Mouse (Mus musculus): Measurements from ENCODE around the gene Eef2. TPM values are rescaled to one million over a fixed set of nuclear protein-coding genes. Genes with fewer than 3 reads are reported as not detected.

The Eef2 gene
- polyA plus RNA-seq, 1 experiment from 2014 or later = 286 TPM

GRCm38 (mm10) chr10:81145307-81145706 is 31.1 kb upstream of the Eef2 start:
- H3K9me3 ChIP-seq (ENCODE audit: control insufficient read depth) = no peaks in the 10 kb centered on the region
- no peaks in the 10 kb centered on the region for H3K27me3 ChIP-seq (replicated peaks; ENCODE audit: control insufficient read depth, insufficient read depth, low read length)
- no peak for TF ChIP-seq CTCF (IDR thresholded peaks at IDR 0.05; ENCODE audit: low read depth)
- WGBS = 72% methylated on average over 6 of the region's 6 CpGs
- 0 out of 2 replicates have a peak overlapping the region, but pooled peaks have one; percentile 31 for H3K9ac ChIP-seq (ENCODE audit: low read depth, low read length)
- H3K27ac ChIP-seq (ENCODE audit: low read depth, low read length) = peak overlapping the region; percentile 91
- H3K36me3 ChIP-seq (ENCODE audit: control insufficient read depth, insufficient read depth) = peaks cover 65% of the 10 kb centered on the region
- peak overlapping the region; percentile 59 for H3K4me2 ChIP-seq (replicated peaks; ENCODE audit: low read depth)
- H3K4me1 ChIP-seq (replicated peaks; ENCODE audit: control insufficient read depth, insufficient read depth, low read length) = peaks cover 16% of the 10 kb centered on the region; the same call in 1 of the 2 replicates
- no peak overlapping the region for H3K4me3 ChIP-seq (ENCODE audit: low read depth, low read length)
- no peak for ATAC-seq

- peak; percentile 70 for ATAC-seq
- peaks cover 12% of the 10 kb centered on the region; the same call in 1 of the 2 replicates for H3K4me1 ChIP-seq (replicated peaks; ENCODE audit: control insufficient read depth, insufficient read depth, low read length)
- no peaks in the 10 kb centered on the region for H3K27me3 ChIP-seq (replicated peaks; ENCODE audit: control insufficient read depth, insufficient read depth, low read length)
- no peaks in the 10 kb centered on the region for H3K9me3 ChIP-seq (ENCODE audit: control insufficient read depth)
- peak overlapping the region; percentile 21 for H3K4me3 ChIP-seq (ENCODE audit: low read depth, low read length)
- WGBS = 43% methylated on average over 7 of the region's 7 CpGs
- peak overlapping the region; percentile 91 for H3K27ac ChIP-seq (ENCODE audit: low read depth, low read length)
- H3K9ac ChIP-seq (ENCODE audit: low read depth, low read length) = peak overlapping the region; percentile 31; the same call in 1 of the 2 replicates
- peaks cover 68% of the 10 kb centered on the region for H3K36me3 ChIP-seq (ENCODE audit: control insufficient read depth, insufficient read depth)
- TF ChIP-seq CTCF (IDR thresholded peaks at IDR 0.05; ENCODE audit: low read depth) = no peak
- peak overlapping the region; percentile 59 for H3K4me2 ChIP-seq (replicated peaks; ENCODE audit: low read depth)
These were observed 30.7 kb upstream of the Eef2 start for GRCm38 (mm10) chr10:81145778-81146177.

GRCm38 (mm10) chr10:81146296-81146695 is 30.1 kb upstream of the Eef2 start:
- Histone ChIP-seq H3K4me1 (replicated peaks; ENCODE audit: control insufficient read depth, insufficient read depth, low read length) (peaks cover 7% of the 10 kb centered on the region; the same call in 1 of the 2 replicates), H3K4me3 (ENCODE audit: low read depth, low read length) (peak overlapping the region; percentile 21), H3K36me3 (ENCODE audit: control insufficient read depth, insufficient read depth) (peaks cover 68% of the 10 kb centered on the region), H3K4me2 (replicated peaks; ENCODE audit: low read depth) (peak overlapping the region; percentile 59), H3K9ac (ENCODE audit: low read depth, low read length) (peak overlapping the region; percentile 31; the same call in 1 of the 2 replicates), H3K9me3 (ENCODE audit: control insufficient read depth) (no peaks in the 10 kb centered on the region), H3K27ac (ENCODE audit: low read depth, low read length) (peak overlapping the region; percentile 91), H3K27me3 (replicated peaks; ENCODE audit: control insufficient read depth, insufficient read depth, low read length) (no peaks in the 10 kb centered on the region)
- ATAC-seq = 0 out of 2 replicates have a peak, but pooled peaks have one; percentile 0
- WGBS = 38% methylated on average over 4 of the region's 4 CpGs
- no peak for TF ChIP-seq CTCF (IDR thresholded peaks at IDR 0.05; ENCODE audit: low read depth)

- peaks cover 73% of the 10 kb centered on the region for H3K36me3 ChIP-seq (ENCODE audit: control insufficient read depth, insufficient read depth)
- H3K4me3 ChIP-seq (ENCODE audit: low read depth, low read length) = no peak overlapping the region
- 0 out of 2 replicates have a peak, but pooled peaks cover 3% of the 10 kb centered on the region for H3K4me1 ChIP-seq (replicated peaks; ENCODE audit: control insufficient read depth, insufficient read depth, low read length)
- H3K27me3 ChIP-seq (replicated peaks; ENCODE audit: control insufficient read depth, insufficient read depth, low read length) = no peaks in the 10 kb centered on the region
- H3K4me2 ChIP-seq (replicated peaks; ENCODE audit: low read depth) = no peak overlapping the region
- no peaks in the 10 kb centered on the region for H3K9me3 ChIP-seq (ENCODE audit: control insufficient read depth)
- WGBS = 70% methylated on average over 6 of the region's 6 CpGs
- TF ChIP-seq CTCF (IDR thresholded peaks at IDR 0.05; ENCODE audit: low read depth) = no peak
- ATAC-seq = no peak
- no peak overlapping the region for H3K9ac ChIP-seq (ENCODE audit: low read depth, low read length)
- H3K27ac ChIP-seq (ENCODE audit: low read depth, low read length) = no peak overlapping the region
These were observed 25.2 kb upstream of the Eef2 start for GRCm38 (mm10) chr10:81151261-81151660.

- no peaks in the 10 kb centered on the region for H3K4me1 ChIP-seq (replicated peaks; ENCODE audit: control insufficient read depth, insufficient read depth, low read length)
- ATAC-seq = peak; percentile 29; the same call in 1 of the 2 replicates
- no peak overlapping the region for H3K4me2 ChIP-seq (replicated peaks; ENCODE audit: low read depth)
- 60% methylated on average over 12 of the region's 12 CpGs for WGBS
- no peak overlapping the region for H3K4me3 ChIP-seq (ENCODE audit: low read depth, low read length)
- no peak for TF ChIP-seq CTCF (IDR thresholded peaks at IDR 0.05; ENCODE audit: low read depth)
- H3K27me3 ChIP-seq (replicated peaks; ENCODE audit: control insufficient read depth, insufficient read depth, low read length) = no peaks in the 10 kb centered on the region
- peaks cover 73% of the 10 kb centered on the region for H3K36me3 ChIP-seq (ENCODE audit: control insufficient read depth, insufficient read depth)
- no peaks in the 10 kb centered on the region for H3K9me3 ChIP-seq (ENCODE audit: control insufficient read depth)
- no peak overlapping the region for H3K9ac ChIP-seq (ENCODE audit: low read depth, low read length)
- peak overlapping the region; percentile 11; the same call in 1 of the 2 replicates for H3K27ac ChIP-seq (ENCODE audit: low read depth, low read length)
These were observed 23.8 kb upstream of the Eef2 start for GRCm38 (mm10) chr10:81152609-81153008.

- Histone ChIP-seq H3K27ac (ENCODE audit: low read depth, low read length) (0 out of 2 replicates have a peak overlapping the region, but pooled peaks have one; percentile 21), H3K9ac (ENCODE audit: low read depth, low read length) (no peak overlapping the region), H3K36me3 (ENCODE audit: control insufficient read depth, insufficient read depth) (peaks cover 69% of the 10 kb centered on the region), H3K4me3 (ENCODE audit: low read depth, low read length) (no peak overlapping the region), H3K4me1 (replicated peaks; ENCODE audit: control insufficient read depth, insufficient read depth, low read length) (no peaks in the 10 kb centered on the region), H3K27me3 (replicated peaks; ENCODE audit: control insufficient read depth, insufficient read depth, low read length) (no peaks in the 10 kb centered on the region), H3K4me2 (replicated peaks; ENCODE audit: low read depth) (no peak overlapping the region), H3K9me3 (ENCODE audit: control insufficient read depth) (no peaks in the 10 kb centered on the region)
- no peak for ATAC-seq
- TF ChIP-seq CTCF (IDR thresholded peaks at IDR 0.05; ENCODE audit: low read depth) = no peak
- WGBS = 88% methylated on average over 12 of the region's 12 CpGs
These were observed 22.1 kb upstream of the Eef2 start for GRCm38 (mm10) chr10:81154313-81154712.
